Mouse (Mus musculus) layer of hippocampus, postnatal 36 days (tissue): Measurements from ENCODE around the gene 2810408A11Rik. TPM values are rescaled to one million over a fixed set of nuclear protein-coding genes. Genes with fewer than 3 reads are reported as not detected.

ENCODE experiments used
- microRNA-seq, 2 experiments: library from miRNA; unstranded; fragments of <30 nt; microRNA quantifications; one replicate each; pipeline ENCODE4 v1.2.0; 2021
- total RNA-seq, 2 experiments: library from RNA; stranded (reverse); gene quantifications; 2 replicates each; pipeline ENCODE4 v1.2.3; 2021

Gene 2810408A11Rik
- total RNA-seq, 2 experiments from 2014 or later = 0.46 to 0.95 TPM

Small RNA genes within 50 kb of the gene (microRNA-seq; reads per million reads assigned to microRNA genes)
- gene Mir6924 = 0 reads per million in 2 experiments

Other genes starting within 250 kb of the 2810408A11Rik start
- gene Sox15, start 245.7 kb downstream of the 2810408A11Rik start, total RNA-seq = not detected
- 10 to 100 TPM; 55.0 to 58.8 TPM for gene Mpdu1, start 238.3 kb downstream of the 2810408A11Rik start, total RNA-seq
- gene Cd68, start 234.8 kb downstream of the 2810408A11Rik start, total RNA-seq = 10 to 100 TPM; 11.9 to 13.5 TPM
- gene Eif4a1, start 228.6 kb downstream of the 2810408A11Rik start, total RNA-seq = 100 to 1,000 TPM; 352 to 354 TPM
- 100 to 1,000 TPM; 101 to 122 TPM for gene Senp3, start 218.9 kb downstream of the 2810408A11Rik start, total RNA-seq
- 1 to 10 TPM; 2.1 to 3.1 TPM for gene Tnfsf13, start 215.2 kb downstream of the 2810408A11Rik start, total RNA-seq
- gene Tnfsf12, start 205.1 kb downstream of the 2810408A11Rik start, total RNA-seq = 1 to 10 TPM; 8.2 to 8.8 TPM
- gene Tnfsfm13, start 204.9 kb downstream of the 2810408A11Rik start, total RNA-seq = 1 to 10 TPM in 1 of 2 experiments, under 1 TPM in 1; 0.90 to 1.2 TPM
- 10 to 100 TPM; 61.2 to 61.3 TPM for gene Polr2a, start 142.3 kb downstream of the 2810408A11Rik start, total RNA-seq
- gene Slc35g3, start 139.0 kb downstream of the 2810408A11Rik start, total RNA-seq = not detected
- gene Zbtb4, start 135.1 kb downstream of the 2810408A11Rik start, total RNA-seq = 100 to 1,000 TPM; 116 to 126 TPM
- gene Chrnb1, start 105.0 kb downstream of the 2810408A11Rik start, total RNA-seq = 1 to 10 TPM in 1 of 2 experiments, under 1 TPM in 1; 0.72 to 1.3 TPM
- 10 to 100 TPM; 29.2 to 31.6 TPM for gene Fgf11, start 99.1 kb downstream of the 2810408A11Rik start, total RNA-seq
- under 1 TPM in 1 of 2 experiments, not detected in 1; 0.17 TPM for gene Tmem102, start 95.4 kb downstream of the 2810408A11Rik start, total RNA-seq
- gene Gm39566, start 85.7 kb downstream of the 2810408A11Rik start, total RNA-seq = not detected
- gene Spem2, start 82.5 kb downstream of the 2810408A11Rik start, total RNA-seq = not detected
- under 1 TPM; 0.57 to 0.63 TPM for gene Spem1, start 78.8 kb downstream of the 2810408A11Rik start, total RNA-seq
- 100 to 1,000 TPM; 192 to 206 TPM for gene Nlgn2, start 63.2 kb downstream of the 2810408A11Rik start, total RNA-seq
- gene Tmem256, start 62.5 kb downstream of the 2810408A11Rik start, total RNA-seq = 100 to 1,000 TPM; 109 to 128 TPM
- gene Plscr3, start 54.6 kb downstream of the 2810408A11Rik start, total RNA-seq = 10 to 100 TPM; 16.3 to 16.6 TPM
- gene Tnk1, start 42.3 kb downstream of the 2810408A11Rik start, total RNA-seq = under 1 TPM in 1 of 2 experiments, not detected in 1; 0.18 TPM
- gene Tmem95, start 23.0 kb downstream of the 2810408A11Rik start, total RNA-seq = not detected
- 1 to 10 TPM; 1.1 TPM for gene Kctd11, start 19.6 kb downstream of the 2810408A11Rik start, total RNA-seq
- not detected for gene Acap1, start 5.4 kb downstream of the 2810408A11Rik start, total RNA-seq
- 100 to 1,000 TPM; 117 to 118 TPM for gene Neurl4, start 85 bp upstream of the 2810408A11Rik start, total RNA-seq
- 10 to 100 TPM; 31.9 to 38.2 TPM for gene Gps2, start 12.9 kb upstream of the 2810408A11Rik start, total RNA-seq
- gene Eif5a, start 21.0 kb upstream of the 2810408A11Rik start, total RNA-seq = 100 to 1,000 TPM; 416 to 445 TPM
- 10 to 100 TPM; 10.9 to 11.1 TPM for gene Ybx2, start 34.8 kb upstream of the 2810408A11Rik start, total RNA-seq
- 1 to 10 TPM; 1.8 TPM for gene Slc2a4, start 47.2 kb upstream of the 2810408A11Rik start, total RNA-seq
- not detected for gene Cldn7, start 63.8 kb upstream of the 2810408A11Rik start, total RNA-seq
- gene Ctdnep1, start 80.2 kb upstream of the 2810408A11Rik start, total RNA-seq = 100 to 1,000 TPM; 113 to 116 TPM
- gene Elp5, start 81.5 kb upstream of the 2810408A11Rik start, total RNA-seq = 10 to 100 TPM; 77.5 to 78.4 TPM
- gene Gabarap, start 90.2 kb upstream of the 2810408A11Rik start, total RNA-seq = 100 to 1,000 TPM; 232 to 236 TPM
- gene Phf23, start 94.8 kb upstream of the 2810408A11Rik start, total RNA-seq = 10 to 100 TPM; 45.4 to 47.4 TPM
- gene Dvl2, start 99.6 kb upstream of the 2810408A11Rik start, total RNA-seq = 10 to 100 TPM; 36.8 to 41.7 TPM
- 10 to 100 TPM; 54.9 to 58.6 TPM for gene Acadvl, start 114.4 kb upstream of the 2810408A11Rik start, total RNA-seq
- 100 to 1,000 TPM; 888 to 914 TPM for gene Dlg4, start 116.0 kb upstream of the 2810408A11Rik start, total RNA-seq
- gene Asgr1, start 153.1 kb upstream of the 2810408A11Rik start, total RNA-seq = 1 to 10 TPM in 1 of 2 experiments, not detected in 1; 1.2 TPM
- gene Asgr2, start 191.7 kb upstream of the 2810408A11Rik start, total RNA-seq = not detected
- under 1 TPM; 0.45 to 0.68 TPM for gene Mgl2, start 229.3 kb upstream of the 2810408A11Rik start, total RNA-seq